Mouse (Mus musculus) thymus, adult 2 months (tissue): ENCODE results near the gene Acss2.

ENCODE experiments used
- CTCF ChIP-seq: fragments of 200-500 bp; IDR thresholded peaks from 2 replicates; pipeline ENCODE4 v1.5.1; 2012; ENCODE audit warnings: mild to moderate bottlenecking, control low read depth, low read length, moderate library complexity, borderline replicate concordance; ENCODE audit not compliant: control insufficient read depth, poor library complexity, insufficient read depth; ENCODE audit errors: extremely low read depth
- POLR2A ChIP-seq: fragments of 200-500 bp; IDR thresholded peaks from 2 replicates; pipeline ENCODE4 v1.6.1; 2012; ENCODE audit warnings: mild to moderate bottlenecking, low read length, control low read depth, moderate library complexity; ENCODE audit not compliant: control insufficient read depth, poor library complexity, insufficient read depth; ENCODE audit errors: extremely low read depth

DNA sequence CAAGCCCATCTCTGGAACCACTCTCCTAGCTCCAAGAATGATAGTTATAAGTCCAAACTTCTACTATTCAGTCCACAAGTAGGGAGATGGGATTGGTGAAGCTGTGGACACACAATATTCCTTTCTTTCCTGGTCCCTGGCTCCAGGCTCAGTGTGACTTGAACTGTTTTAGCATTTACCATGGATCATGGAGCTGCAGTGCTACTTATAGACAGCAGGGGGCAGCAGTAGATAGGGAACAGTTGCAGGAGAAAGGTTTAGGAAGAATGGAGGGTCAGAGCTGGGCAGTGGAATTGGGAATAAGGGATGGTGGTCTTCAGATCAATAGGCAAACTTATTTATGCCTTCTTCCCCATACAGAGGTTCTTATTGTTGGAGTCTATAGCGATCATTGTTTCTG, 1.8 kb upstream of the Acss2 start:
- TF ChIP-seq CTCF (no peak), POLR2A (no peak)
